Mouse (Mus musculus): ENCODE results near the gene Mrtfa. TPM values are rescaled to one million over a fixed set of nuclear protein-coding genes. Genes with fewer than 3 reads are reported as not detected.

The Mrtfa gene
- polyA plus RNA-seq, 1 experiment from 2014 or later: 30.6 TPM

DNA sequence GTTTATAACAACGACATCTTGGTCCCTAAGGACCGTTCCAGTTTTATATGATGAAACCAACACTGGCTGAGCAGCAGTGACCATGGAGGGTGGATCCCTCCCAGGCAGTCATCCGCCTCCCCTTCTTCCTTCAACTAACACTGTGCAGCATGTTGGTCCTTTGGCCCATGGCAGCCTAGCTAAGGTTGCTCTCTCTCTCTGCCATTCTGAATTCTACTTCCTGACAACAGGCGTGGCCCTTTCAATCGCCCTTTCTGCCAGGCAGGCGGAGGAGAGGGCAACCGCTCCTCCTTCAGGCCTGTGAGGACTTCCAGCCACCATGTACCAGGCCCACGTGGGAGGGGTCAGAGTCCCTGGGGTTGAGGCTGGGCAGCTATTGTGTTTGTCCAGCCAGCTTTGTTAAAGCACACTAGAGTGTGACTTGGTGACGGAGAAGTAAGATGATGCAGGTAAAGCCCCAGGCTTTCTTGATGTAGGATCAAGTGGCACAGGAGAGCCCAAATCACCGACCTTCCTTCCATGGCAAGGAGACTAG is 159.6 kb downstream of the Mrtfa start:
- Histone ChIP-seq H3K36me3 (no peaks in the 10 kb centered on the region), H3K27ac (no peak overlapping the region), H3K4me3 (no peak overlapping the region), H3K27me3 (no peaks in the 10 kb centered on the region), H3K9ac (no peak overlapping the region), H3K4me2 (replicated peaks) (no peak overlapping the region), H3K9me3 (replicated peaks) (no peaks in the 10 kb centered on the region), H3K4me1 (peaks cover 34% of the 10 kb centered on the region)
- no peak for ATAC-seq (ENCODE audit: low FRiP score)
- 54% methylated on average over 10 of the region's 10 CpGs for WGBS

DNA sequence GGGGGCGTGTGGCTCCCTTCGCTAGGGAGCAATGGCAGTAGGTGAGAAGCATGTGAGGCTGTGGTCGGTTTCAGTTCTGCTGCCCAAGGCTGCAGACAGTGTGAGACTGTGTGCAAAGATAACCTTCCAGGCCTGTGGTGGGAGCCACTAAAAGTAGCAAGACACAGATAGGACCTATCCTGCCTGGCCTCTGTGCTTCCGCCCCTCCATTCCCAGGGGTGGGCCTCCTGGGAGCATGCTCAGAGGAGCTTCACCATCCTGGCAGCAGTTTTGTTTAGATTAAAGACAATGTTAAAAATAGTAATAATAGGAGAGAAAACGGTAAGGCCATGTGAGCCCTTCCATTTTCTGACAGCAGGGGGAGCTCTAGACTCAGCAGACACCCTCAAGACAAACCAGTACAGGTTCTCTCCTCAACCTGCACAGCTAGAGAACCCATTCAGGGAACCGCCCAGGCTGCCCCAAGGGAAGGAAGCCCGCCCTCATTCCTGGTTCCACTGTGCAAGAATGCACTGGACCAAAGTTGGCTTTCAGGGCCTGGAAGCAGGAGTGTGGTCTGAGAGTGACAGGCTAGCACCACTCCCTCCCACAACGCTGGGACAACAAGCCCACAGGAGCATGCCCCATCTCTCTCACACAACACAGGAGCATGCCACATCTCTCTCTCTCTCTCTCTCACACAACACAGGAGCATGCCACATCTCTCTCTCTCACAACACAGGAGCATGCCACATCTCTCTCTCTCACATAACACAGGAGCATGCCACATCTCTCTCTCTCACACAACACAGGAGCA is 163.0 kb downstream of the Mrtfa start:
- no peaks in the 10 kb centered on the region for H3K27me3 ChIP-seq
- no peak overlapping the region for H3K27ac ChIP-seq
- no peak overlapping the region for H3K4me3 ChIP-seq
- H3K4me2 ChIP-seq (replicated peaks): no peak overlapping the region
- no peak for ATAC-seq (ENCODE audit: low FRiP score)
- 40% methylated on average over 8 of the region's 8 CpGs for WGBS
- H3K9ac ChIP-seq: peak overlapping the region; percentile 35; the same call in 1 of the 2 replicates
- no peaks in the 10 kb centered on the region for H3K36me3 ChIP-seq
- H3K4me1 ChIP-seq: peaks cover 20% of the 10 kb centered on the region; the same call in 1 of the 2 replicates
- H3K9me3 ChIP-seq (replicated peaks): no peaks in the 10 kb centered on the region

DNA sequence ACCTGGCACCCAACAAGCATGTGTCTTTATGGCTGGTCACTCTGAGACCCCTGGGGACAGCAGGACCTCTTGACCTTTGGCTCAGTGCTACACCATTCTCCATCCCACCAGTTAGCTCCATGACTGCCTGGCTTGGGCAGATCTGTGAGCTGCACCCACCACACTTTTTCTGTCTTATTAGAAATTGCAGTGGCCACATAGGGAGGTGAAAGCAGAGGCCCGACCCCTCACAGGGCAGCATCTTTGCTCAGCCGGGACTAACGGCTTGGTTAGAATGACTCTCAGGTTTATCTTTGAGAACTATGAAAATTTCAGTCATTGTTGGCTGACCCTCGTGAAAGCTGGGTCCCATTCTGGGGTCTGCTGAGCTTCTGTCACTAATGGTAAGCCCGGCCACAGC is 163.7 kb downstream of the Mrtfa start:
- H3K9ac ChIP-seq: no peak overlapping the region
- no peak overlapping the region for H3K27ac ChIP-seq
- peak; percentile 2; the same call in 1 of the 2 replicates for ATAC-seq (ENCODE audit: low FRiP score)
- H3K4me3 ChIP-seq: no peak overlapping the region
- H3K9me3 ChIP-seq (replicated peaks): no peaks in the 10 kb centered on the region
- peaks cover 20% of the 10 kb centered on the region; the same call in 1 of the 2 replicates for H3K4me1 ChIP-seq
- 83% methylated on average over 5 of the region's 5 CpGs for WGBS
- H3K4me2 ChIP-seq (replicated peaks): no peak overlapping the region
- H3K36me3 ChIP-seq: no peaks in the 10 kb centered on the region
- no peaks in the 10 kb centered on the region for H3K27me3 ChIP-seq

DNA sequence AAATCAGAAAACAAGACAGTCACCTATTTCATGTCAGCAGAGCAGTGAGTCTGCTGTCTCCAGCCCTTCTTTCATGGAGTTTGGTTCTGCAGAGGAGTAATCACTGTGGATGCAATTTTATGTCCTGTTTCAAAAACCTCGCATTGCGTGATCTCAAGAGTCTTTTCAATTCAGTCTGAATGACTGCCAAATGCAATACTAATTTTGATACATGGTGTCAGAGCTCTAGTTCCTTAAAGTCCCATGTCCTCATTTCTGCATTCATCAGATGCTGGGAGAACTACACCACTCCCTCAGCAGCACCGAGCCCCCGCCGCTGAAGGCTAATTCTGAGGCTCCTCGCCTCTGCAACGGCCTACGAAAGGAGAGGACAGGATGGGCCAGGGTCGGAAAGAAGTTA is 166.7 kb downstream of the Mrtfa start:
- Histone ChIP-seq H3K27me3 (no peaks in the 10 kb centered on the region), H3K4me1 (peaks cover 9% of the 10 kb centered on the region; the same call in 1 of the 2 replicates), H3K9ac (no peak overlapping the region), H3K27ac (no peak overlapping the region), H3K9me3 (replicated peaks) (no peaks in the 10 kb centered on the region), H3K36me3 (peaks cover 25% of the 10 kb centered on the region), H3K4me3 (no peak overlapping the region), H3K4me2 (replicated peaks) (no peak overlapping the region)
- WGBS: 94% methylated on average over 9 of the region's 9 CpGs
- no peak for ATAC-seq (ENCODE audit: low FRiP score)

DNA sequence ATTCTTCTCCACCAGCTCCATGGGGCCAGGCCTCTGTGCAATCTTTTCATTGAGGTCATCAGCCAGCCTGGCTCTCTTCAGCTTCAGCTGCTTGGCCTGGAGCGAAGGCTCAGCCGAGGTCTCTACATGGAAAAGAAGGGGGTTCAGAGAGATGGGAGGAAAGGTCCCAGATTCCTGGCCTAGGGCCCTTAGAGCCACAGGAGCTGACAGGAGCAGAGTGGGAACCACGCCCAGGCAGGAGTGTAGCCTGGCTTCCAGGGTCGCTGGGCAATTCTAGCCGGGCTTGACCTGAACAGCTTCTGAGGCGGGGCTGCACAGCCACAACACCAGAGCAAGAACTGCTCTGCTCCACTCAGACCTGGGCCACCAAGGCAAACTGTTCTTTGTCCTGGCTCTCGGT is 168.1 kb downstream of the Mrtfa start:
- Histone ChIP-seq H3K4me2 (replicated peaks) (no peak overlapping the region), H3K36me3 (peaks cover 39% of the 10 kb centered on the region), H3K27ac (no peak overlapping the region), H3K4me3 (no peak overlapping the region), H3K9ac (no peak overlapping the region), H3K9me3 (replicated peaks) (no peaks in the 10 kb centered on the region), H3K27me3 (no peaks in the 10 kb centered on the region), H3K4me1 (0 out of 2 replicates have a peak, but pooled peaks cover 4% of the 10 kb centered on the region)
- no peak for ATAC-seq (ENCODE audit: low FRiP score)
- WGBS: 92% methylated on average over 7 of the region's 7 CpGs

DNA sequence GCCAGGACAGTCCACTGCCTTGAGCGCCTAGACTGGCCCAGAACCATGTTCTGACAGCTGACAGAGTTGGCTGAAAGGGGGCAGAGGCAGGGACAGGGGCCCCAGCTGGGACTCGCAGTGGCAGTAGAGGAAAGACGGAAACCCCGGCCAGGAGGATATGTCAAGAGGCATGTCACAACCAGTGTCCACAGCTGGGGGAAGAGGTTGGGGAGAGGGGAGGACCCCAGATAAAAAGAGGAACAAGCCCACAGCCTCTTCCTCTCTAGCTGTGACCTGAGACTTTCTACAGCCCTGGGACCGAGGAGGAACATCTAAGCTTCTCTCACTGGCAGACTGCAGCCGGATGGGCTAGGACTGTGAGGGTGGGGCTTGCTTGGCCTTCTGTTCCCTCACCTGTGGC is 169.2 kb downstream of the Mrtfa start:
- Histone ChIP-seq H3K4me3 (no peak overlapping the region), H3K4me1 (0 out of 2 replicates have a peak, but pooled peaks cover 4% of the 10 kb centered on the region), H3K9ac (no peak overlapping the region), H3K27ac (no peak overlapping the region), H3K4me2 (replicated peaks) (no peak overlapping the region), H3K36me3 (peaks cover 49% of the 10 kb centered on the region), H3K9me3 (replicated peaks) (no peaks in the 10 kb centered on the region), H3K27me3 (no peaks in the 10 kb centered on the region)
- ATAC-seq (ENCODE audit: low FRiP score): no peak
- 88% methylated on average over 6 of the region's 6 CpGs for WGBS

DNA sequence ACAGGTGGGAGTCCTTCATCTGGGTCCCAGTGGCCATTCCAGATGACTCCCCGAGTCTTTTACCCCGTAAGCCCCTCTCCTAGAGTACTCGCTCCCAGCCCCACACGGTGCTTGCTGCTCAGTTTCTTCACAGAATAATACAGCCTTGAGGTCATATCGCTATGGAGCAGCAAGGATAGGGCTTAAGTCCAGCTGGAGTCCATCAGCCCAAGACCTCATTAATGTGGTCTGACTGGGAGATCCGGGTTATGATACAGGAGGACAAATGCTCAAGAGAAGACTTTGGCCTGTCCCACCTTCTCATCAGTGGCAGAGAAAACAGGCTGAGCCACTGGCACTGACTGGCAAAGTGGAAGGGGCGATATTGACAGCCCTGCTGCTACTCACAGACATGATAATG is 173.2 kb downstream of the Mrtfa start:
- no peak for ATAC-seq (ENCODE audit: low FRiP score)
- Histone ChIP-seq H3K27ac (no peak overlapping the region), H3K4me3 (no peak overlapping the region), H3K27me3 (no peaks in the 10 kb centered on the region), H3K9me3 (replicated peaks) (no peaks in the 10 kb centered on the region), H3K4me1 (no peaks in the 10 kb centered on the region), H3K4me2 (replicated peaks) (no peak overlapping the region), H3K9ac (no peak overlapping the region), H3K36me3 (peaks cover 83% of the 10 kb centered on the region)
- 97% methylated on average over 7 of the region's 7 CpGs for WGBS

DNA sequence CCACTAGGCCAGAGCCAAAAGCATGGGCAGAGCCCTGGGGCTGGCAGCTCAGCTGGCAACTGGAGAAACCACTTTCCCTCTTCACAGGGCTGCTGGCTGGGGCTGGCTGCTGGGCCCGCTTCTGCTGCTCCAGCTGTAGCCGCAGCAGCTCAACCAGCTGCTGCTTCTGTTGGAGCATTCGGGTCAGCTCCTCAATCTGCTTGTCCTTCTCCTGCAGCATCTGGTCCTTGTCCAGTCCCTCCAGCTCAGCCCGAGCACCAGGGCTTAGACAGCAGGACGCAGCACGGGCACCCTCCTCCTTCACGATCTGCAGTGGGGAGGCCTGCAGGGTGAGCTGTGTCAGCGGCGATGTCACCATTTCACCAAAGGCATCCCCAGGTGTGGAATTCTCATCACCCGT is 174.1 kb downstream of the Mrtfa start:
- no peaks in the 10 kb centered on the region for H3K27me3 ChIP-seq
- H3K9ac ChIP-seq: no peak overlapping the region
- 95% methylated on average over 10 of the region's 10 CpGs for WGBS
- no peak overlapping the region for H3K4me2 ChIP-seq (replicated peaks)
- no peak overlapping the region for H3K4me3 ChIP-seq
- no peak for ATAC-seq (ENCODE audit: low FRiP score)
- no peaks in the 10 kb centered on the region for H3K9me3 ChIP-seq (replicated peaks)
- no peaks in the 10 kb centered on the region for H3K4me1 ChIP-seq
- H3K36me3 ChIP-seq: peaks cover 88% of the 10 kb centered on the region
- H3K27ac ChIP-seq: no peak overlapping the region

DNA sequence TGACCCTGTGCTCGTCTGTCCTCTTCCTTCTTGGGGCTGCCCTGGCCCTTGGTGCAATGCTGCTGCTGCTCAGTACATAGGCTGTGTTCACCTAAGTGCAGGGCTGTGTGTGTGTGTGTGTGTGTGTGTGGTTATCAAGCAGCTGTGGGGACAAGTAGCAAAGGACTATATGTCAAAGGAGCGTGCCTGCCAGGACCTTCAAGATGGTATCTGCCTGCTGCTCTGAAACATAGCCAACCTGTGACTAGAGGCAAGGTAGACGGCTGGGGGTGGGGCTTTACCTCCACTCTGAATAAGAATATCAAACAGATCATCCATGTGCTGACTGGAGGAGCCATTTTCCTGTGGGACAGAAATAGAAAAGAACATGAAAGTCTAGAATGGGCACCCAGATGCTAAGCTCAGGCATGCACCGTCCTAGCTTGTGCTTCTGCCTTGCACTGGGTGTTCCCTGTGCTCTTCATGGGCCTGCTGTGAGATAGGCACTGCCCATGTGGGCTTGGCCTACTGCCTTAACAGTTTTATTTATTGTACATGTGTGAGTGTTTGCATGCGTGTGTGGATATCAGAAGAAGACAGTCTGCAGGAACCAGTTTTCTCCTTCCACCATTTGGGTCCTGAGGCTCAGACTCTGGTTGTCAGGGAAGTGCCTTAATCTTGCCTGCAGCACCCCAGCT is 175.4 kb downstream of the Mrtfa start:
- Histone ChIP-seq H3K36me3 (peaks cover 88% of the 10 kb centered on the region), H3K4me2 (replicated peaks) (no peak overlapping the region), H3K27ac (no peak overlapping the region), H3K4me3 (no peak overlapping the region), H3K9ac (no peak overlapping the region), H3K27me3 (no peaks in the 10 kb centered on the region), H3K9me3 (replicated peaks) (no peaks in the 10 kb centered on the region), H3K4me1 (no peaks in the 10 kb centered on the region)
- 88% methylated on average over 5 of the region's 5 CpGs for WGBS
- no peak for ATAC-seq (ENCODE audit: low FRiP score)

DNA sequence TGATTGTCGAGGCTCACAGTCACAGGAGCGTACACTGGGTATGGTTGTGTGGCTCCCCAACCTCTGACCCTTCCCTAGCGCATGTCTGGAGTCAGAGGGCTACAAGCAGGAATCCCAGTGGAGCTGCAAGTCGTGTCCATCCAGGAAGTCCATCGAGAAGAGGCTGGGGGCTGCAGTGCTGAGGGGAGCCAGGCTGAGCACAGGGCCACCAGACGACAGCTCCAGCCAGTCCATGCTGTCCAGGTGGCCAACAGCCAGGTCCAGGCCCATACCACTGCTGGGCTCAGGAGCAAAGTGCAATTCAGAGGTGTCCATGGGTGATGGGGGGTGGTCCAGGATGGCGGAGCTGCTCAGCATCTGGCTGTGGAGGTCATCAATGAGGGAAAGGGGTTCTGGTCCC is 177.4 kb downstream of the Mrtfa start:
- Histone ChIP-seq H3K9me3 (replicated peaks) (no peaks in the 10 kb centered on the region), H3K27ac (no peak overlapping the region), H3K36me3 (peaks cover 84% of the 10 kb centered on the region), H3K9ac (no peak overlapping the region), H3K4me3 (no peak overlapping the region), H3K4me2 (replicated peaks) (no peak overlapping the region), H3K4me1 (no peaks in the 10 kb centered on the region), H3K27me3 (no peaks in the 10 kb centered on the region)
- 76% methylated on average over 7 of the region's 7 CpGs for WGBS
- ATAC-seq (ENCODE audit: low FRiP score): no peak

DNA sequence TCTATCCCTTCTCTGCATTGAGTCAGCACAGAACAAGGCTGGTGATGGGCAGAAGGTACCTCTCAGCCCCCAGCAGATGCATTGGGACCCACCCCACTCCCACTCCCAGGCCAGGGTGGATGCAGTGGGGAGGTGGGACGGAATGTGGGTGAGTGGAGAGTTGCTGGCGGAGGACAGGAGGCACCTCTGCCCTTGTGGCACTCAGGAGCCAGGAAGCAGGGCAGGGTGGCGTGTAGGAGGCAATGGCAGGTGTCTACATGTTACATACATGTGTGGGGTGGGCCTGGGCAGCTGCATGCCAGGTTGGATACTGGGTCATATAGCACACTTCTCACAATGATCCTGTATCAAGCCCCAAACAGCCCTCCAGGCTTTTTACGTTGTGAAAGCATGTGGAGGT is 178.2 kb downstream of the Mrtfa start:
- Histone ChIP-seq H3K4me1 (no peaks in the 10 kb centered on the region), H3K27me3 (no peaks in the 10 kb centered on the region), H3K27ac (no peak overlapping the region), H3K9me3 (replicated peaks) (no peaks in the 10 kb centered on the region), H3K9ac (0 out of 2 replicates have a peak overlapping the region, but pooled peaks have one; percentile 4), H3K4me2 (replicated peaks) (no peak overlapping the region), H3K4me3 (no peak overlapping the region), H3K36me3 (peaks cover 82% of the 10 kb centered on the region)
- WGBS: 90% methylated on average over 4 of the region's 4 CpGs
- ATAC-seq (ENCODE audit: low FRiP score): no peak

DNA sequence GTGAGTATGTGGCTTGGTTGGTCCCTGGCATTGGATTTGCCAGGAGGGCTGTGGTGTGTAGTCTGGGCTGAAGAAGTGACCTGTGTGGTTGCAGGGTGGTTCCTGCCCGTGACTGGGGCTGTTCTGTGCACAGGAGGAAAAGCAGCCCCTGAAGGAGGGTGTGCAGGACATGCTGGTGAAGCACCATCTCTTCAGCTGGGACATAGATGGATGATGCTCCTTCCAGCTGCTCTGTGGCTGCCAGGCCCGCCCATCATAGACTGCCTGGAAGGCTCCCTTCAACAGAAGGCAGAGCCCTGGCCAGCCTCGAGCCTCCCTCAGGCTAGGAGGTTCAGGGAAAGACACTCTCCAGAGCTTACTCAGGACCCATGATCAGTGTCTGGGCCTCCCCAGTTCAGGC is 179.0 kb downstream of the Mrtfa start:
- Histone ChIP-seq H3K4me1 (no peaks in the 10 kb centered on the region), H3K9ac (no peak overlapping the region), H3K4me2 (replicated peaks) (no peak overlapping the region), H3K36me3 (peaks cover 75% of the 10 kb centered on the region), H3K27ac (no peak overlapping the region), H3K9me3 (replicated peaks) (no peaks in the 10 kb centered on the region), H3K27me3 (no peaks in the 10 kb centered on the region), H3K4me3 (no peak overlapping the region)
- WGBS: 68% methylated on average over 3 of the region's 3 CpGs
- ATAC-seq (ENCODE audit: low FRiP score): no peak

All from hindbrain, embryonic 12.5 days (tissue).